Mouse (Mus musculus): ENCODE measurements around the gene Zc2hc1b. TPM values are rescaled to one million over a fixed set of nuclear protein-coding genes. Genes with fewer than 3 reads are reported as not detected.

Gene Zc2hc1b
- total and polyA plus RNA-seq, 2 experiments from 2014 or later, result not detected

DNA sequence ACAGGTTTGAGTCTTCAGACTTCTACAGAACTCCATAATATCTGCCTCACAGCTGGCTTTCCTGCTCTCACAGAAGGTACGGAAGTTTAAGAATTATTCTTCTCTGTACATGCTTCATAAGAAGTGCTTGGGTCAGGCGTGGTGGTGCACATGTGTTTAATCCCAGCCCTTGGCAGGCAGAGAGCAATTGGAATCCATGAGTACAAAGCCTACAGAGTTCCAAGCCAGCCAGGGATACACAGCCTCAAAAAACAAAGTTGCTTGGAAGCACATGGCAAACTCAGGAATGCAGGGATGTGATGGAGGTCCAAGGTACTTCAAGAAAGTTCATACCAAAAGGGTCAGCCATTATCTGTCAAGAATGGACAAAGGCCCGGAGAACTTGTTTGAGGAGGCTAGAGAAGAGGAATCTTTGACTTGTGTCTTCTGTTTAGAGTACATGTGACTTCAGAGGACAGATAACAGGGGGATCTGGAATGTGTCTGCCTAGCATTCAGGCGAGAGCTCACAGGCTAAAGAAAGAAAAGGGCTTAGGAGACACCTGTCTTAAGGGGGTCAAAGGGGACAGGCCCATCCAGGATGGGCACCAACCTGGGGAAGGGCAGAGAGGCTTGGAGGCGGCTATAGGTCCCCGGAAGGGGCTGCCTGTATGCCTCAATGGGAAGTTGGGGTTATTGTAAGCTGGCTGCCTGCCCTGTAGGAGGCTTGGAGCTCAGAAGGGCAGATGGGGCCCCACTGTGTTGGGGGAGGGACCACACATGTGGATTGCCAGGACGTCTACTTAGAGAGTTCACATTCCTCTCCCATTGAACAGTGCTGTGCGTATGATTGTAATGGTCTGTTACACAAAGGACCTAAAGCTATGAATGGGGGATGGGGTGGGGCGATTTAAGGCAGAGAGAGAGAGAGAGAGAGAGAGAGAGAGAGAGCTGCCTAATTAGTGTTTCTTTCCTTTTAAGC lies 60.8 kb downstream of the Zc2hc1b start:
- ATAC-seq (ENCODE audit: low FRiP score) (no peak), DNase-seq (ENCODE audit: low spot score) (no peak)
- H3K4me2 ChIP-seq (ENCODE audit: low read depth, low read length, poor library complexity, severe bottlenecking), result no peak overlapping the region
- WGBS, result 35% methylated on average over 9 of the region's 9 CpGs
- no peak overlapping the region for H3K27ac ChIP-seq (ENCODE audit: low read depth, low read length)
- H3K4me1 ChIP-seq (ENCODE audit: insufficient read depth, low read length), result no peaks in the 10 kb centered on the region
- no peaks in the 10 kb centered on the region for H3K27me3 ChIP-seq (ENCODE audit: insufficient read depth, low read length)
- H3K4me3 ChIP-seq (ENCODE audit: low read depth, low read length), result no peak overlapping the region
- no peaks in the 10 kb centered on the region for H3K9me3 ChIP-seq (ENCODE audit: low read length)
- no peak overlapping the region for H3K9ac ChIP-seq (replicated peaks; ENCODE audit: low read length, poor library complexity, severe bottlenecking)
- no peaks in the 10 kb centered on the region for H3K36me3 ChIP-seq (ENCODE audit: insufficient read depth, low read length)
- TF ChIP-seq CTCF (IDR thresholded peaks at IDR 0.05), result no peak

DNA sequence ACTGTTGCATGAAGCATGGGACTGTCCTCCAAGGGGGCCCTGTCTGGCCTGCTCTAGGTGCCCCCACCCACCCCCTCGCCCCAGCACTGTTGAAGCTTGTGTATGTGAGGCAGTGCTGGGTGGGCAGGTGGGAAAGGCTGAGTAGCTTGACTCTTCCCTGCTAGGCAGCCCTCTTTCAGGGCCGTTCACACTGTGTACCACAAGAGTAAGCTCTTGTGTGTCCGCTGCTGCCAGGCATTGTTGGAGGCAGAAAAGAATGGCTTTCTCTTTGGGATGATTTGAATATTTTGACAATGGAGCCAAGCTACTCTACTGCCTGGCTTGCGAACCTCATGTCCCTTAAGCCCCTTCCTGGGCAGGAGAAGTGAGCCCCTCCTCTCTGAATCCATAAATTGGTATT lies 62.8 kb downstream of the Zc2hc1b start:
- Histone ChIP-seq H3K27ac (ENCODE audit: low read depth, low read length) (no peak overlapping the region), H3K9me3 (ENCODE audit: low read length) (no peaks in the 10 kb centered on the region), H3K9ac (replicated peaks; ENCODE audit: low read length, poor library complexity, severe bottlenecking) (no peak overlapping the region), H3K4me3 (ENCODE audit: low read depth, low read length) (no peak overlapping the region), H3K4me1 (ENCODE audit: insufficient read depth, low read length) (no peaks in the 10 kb centered on the region), H3K4me2 (ENCODE audit: low read depth, low read length, poor library complexity, severe bottlenecking) (no peak overlapping the region), H3K27me3 (ENCODE audit: insufficient read depth, low read length) (no peaks in the 10 kb centered on the region), H3K36me3 (ENCODE audit: insufficient read depth, low read length) (no peaks in the 10 kb centered on the region)
- ATAC-seq (ENCODE audit: low FRiP score) (peak; percentile 49), DNase-seq (ENCODE audit: low spot score) (no peak)
- 24% methylated on average over 4 of the region's 4 CpGs for WGBS
- TF ChIP-seq CTCF (IDR thresholded peaks at IDR 0.05), result no peak

DNA sequence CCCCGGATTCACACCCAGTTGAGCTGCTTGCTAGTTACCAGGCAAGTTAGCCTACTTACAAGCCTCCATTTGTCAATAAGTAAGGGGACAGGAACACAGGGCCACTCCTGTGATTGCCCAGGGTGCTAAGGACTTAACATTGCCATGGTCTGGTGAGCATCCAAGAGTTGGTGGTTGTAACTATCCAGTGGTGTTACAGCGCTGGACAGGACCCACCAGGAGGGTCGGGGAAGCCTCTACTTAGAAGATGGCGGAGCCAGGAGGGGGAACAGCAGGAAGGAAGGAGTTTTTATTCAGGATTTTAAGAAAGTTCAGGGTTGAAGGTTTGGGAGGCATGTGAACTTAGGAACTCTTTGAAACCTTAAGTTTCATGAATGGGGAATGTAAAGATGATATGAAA lies 64.2 kb downstream of the Zc2hc1b start:
- WGBS, result 76% methylated on average over 4 of the region's 4 CpGs
- no peak overlapping the region for H3K27ac ChIP-seq (ENCODE audit: low read depth, low read length)
- TF ChIP-seq CTCF (IDR thresholded peaks at IDR 0.05), result no peak

DNA sequence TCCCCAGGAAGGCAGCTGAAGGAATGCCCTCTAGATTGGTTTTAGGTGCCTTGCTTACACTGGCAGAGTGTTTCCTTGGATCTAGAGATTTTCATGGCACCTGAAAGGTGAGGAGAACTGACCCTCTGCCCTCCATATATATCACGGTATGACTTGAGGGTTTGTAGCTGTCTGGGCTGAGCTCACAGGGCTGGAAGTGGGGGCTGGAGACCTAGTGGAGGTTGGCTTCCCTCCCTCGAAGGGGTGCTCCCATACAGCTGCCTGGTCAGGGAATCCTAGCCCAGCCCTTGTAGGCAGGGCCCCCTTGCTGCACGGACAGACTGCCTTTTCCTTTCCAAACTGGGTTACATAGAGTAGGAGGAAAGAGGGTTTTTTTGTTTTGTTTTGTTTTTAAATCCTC lies 65.0 kb downstream of the Zc2hc1b start:
- Histone ChIP-seq H3K4me1 (ENCODE audit: insufficient read depth, low read length) (no peaks in the 10 kb centered on the region), H3K9ac (replicated peaks; ENCODE audit: low read length, poor library complexity, severe bottlenecking) (no peak overlapping the region), H3K9me3 (ENCODE audit: low read length) (no peaks in the 10 kb centered on the region), H3K27ac (ENCODE audit: low read depth, low read length) (no peak overlapping the region), H3K36me3 (ENCODE audit: insufficient read depth, low read length) (no peaks in the 10 kb centered on the region), H3K27me3 (ENCODE audit: insufficient read depth, low read length) (no peaks in the 10 kb centered on the region), H3K4me3 (ENCODE audit: low read depth, low read length) (no peak overlapping the region), H3K4me2 (ENCODE audit: low read depth, low read length, poor library complexity, severe bottlenecking) (no peak overlapping the region)
- WGBS, result 63% methylated on average over 3 of the region's 3 CpGs
- DNase-seq (ENCODE audit: low spot score) (no peak), ATAC-seq (ENCODE audit: low FRiP score) (no peak)
- no peak for TF ChIP-seq CTCF (IDR thresholded peaks at IDR 0.05)

More for the DNA sequence above, 64.2 kb downstream of the Zc2hc1b start:
- Histone ChIP-seq H3K9me3 (ENCODE audit: low read length) (no peaks in the 10 kb centered on the region), H3K9ac (replicated peaks; ENCODE audit: low read length, poor library complexity, severe bottlenecking) (no peak overlapping the region), H3K36me3 (ENCODE audit: insufficient read depth, low read length) (no peaks in the 10 kb centered on the region), H3K4me1 (ENCODE audit: insufficient read depth, low read length) (no peaks in the 10 kb centered on the region), H3K27me3 (ENCODE audit: insufficient read depth, low read length) (no peaks in the 10 kb centered on the region), H3K4me3 (ENCODE audit: low read depth, low read length) (no peak overlapping the region), H3K4me2 (ENCODE audit: low read depth, low read length, poor library complexity, severe bottlenecking) (no peak overlapping the region)
- DNase-seq (ENCODE audit: low spot score) (no peak), ATAC-seq (ENCODE audit: low FRiP score) (no peak)

DNA sequence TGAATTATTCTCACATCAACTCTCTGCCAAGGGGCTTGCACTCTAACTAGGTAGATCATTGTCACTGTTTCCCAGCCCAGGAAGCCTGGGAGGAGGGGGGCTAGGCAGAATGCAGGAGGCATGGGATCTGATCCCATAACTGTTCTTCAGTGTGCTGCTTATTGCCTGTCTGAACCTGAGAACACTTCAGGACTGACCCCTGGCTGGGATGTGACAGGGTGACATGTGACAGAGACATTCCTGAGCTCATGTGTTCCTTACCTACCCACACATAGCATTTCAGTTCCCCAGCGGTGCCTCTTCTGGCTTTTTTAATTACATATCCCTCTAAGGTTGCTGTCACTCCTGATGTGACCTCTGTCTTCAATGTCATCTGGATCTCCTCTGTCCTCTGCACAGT lies 68.0 kb downstream of the Zc2hc1b start:
- Histone ChIP-seq H3K27me3 (ENCODE audit: insufficient read depth, low read length) (no peaks in the 10 kb centered on the region), H3K4me1 (ENCODE audit: insufficient read depth, low read length) (no peaks in the 10 kb centered on the region), H3K9ac (replicated peaks; ENCODE audit: low read length, poor library complexity, severe bottlenecking) (no peak overlapping the region), H3K36me3 (ENCODE audit: insufficient read depth, low read length) (no peaks in the 10 kb centered on the region), H3K4me3 (ENCODE audit: low read depth, low read length) (no peak overlapping the region), H3K4me2 (ENCODE audit: low read depth, low read length, poor library complexity, severe bottlenecking) (no peak overlapping the region), H3K9me3 (ENCODE audit: low read length) (no peaks in the 10 kb centered on the region), H3K27ac (ENCODE audit: low read depth, low read length) (no peak overlapping the region)
- no peak for TF ChIP-seq CTCF (IDR thresholded peaks at IDR 0.05)
- DNase-seq (ENCODE audit: low spot score), result no peak
- WGBS, result 59% methylated on average over 1 of the region's 1 CpGs
- ATAC-seq (ENCODE audit: low FRiP score), result no peak

DNA sequence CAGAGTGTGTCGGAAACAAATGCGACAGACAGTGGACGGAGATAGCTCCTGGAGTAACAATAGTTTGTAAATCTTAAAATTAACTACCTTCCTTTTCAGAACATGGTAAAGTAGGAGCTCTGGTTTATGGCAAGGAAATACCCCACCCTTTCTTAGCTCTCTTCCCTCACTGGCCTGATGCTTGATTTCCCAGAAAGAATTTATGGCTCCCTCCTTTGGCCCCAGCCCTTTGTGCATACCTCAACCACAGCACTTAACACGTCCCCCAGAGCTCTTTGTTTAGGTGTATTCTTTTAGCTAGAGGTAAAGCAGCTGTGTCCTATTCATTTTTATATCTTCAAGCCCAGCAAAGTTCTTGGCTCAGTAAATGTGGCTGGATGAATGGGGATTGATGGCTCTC lies 69.0 kb downstream of the Zc2hc1b start:
- WGBS, result 39% methylated on average over 4 of the region's 4 CpGs

More for the DNA sequence above, 69.0 kb downstream of the Zc2hc1b start:
- Histone ChIP-seq H3K27ac (ENCODE audit: low read depth, low read length) (no peak overlapping the region), H3K9ac (replicated peaks; ENCODE audit: low read length, poor library complexity, severe bottlenecking) (no peak overlapping the region), H3K4me1 (ENCODE audit: insufficient read depth, low read length) (no peaks in the 10 kb centered on the region), H3K9me3 (ENCODE audit: low read length) (no peaks in the 10 kb centered on the region), H3K27me3 (ENCODE audit: insufficient read depth, low read length) (no peaks in the 10 kb centered on the region), H3K36me3 (ENCODE audit: insufficient read depth, low read length) (no peaks in the 10 kb centered on the region), H3K4me3 (ENCODE audit: low read depth, low read length) (no peak overlapping the region), H3K4me2 (ENCODE audit: low read depth, low read length, poor library complexity, severe bottlenecking) (no peak overlapping the region)
- DNase-seq (ENCODE audit: low spot score), result no peak
- no peak for TF ChIP-seq CTCF (IDR thresholded peaks at IDR 0.05)
- no peak for ATAC-seq (ENCODE audit: low FRiP score)

Measured in midbrain, postnatal 0 days (tissue).